Mouse (Mus musculus) cerebellum, adult 9-11 months (tissue): ENCODE data around the gene Rap2a.
A peak's percentile ranks its signal among the peaks of the same experiment; 100 is the strongest.

Source experiments
- DNase-seq: peaks from one replicate; pipeline ENCODE4 v3.0.0; 2022

The Rap2a gene

GRCm38 (mm10) chr14:120500021-120500560 is 21.8 kb downstream of the Rap2a start:
- peak; percentile 53 for DNase-seq

- no peak for DNase-seq
These were observed 22.5 kb downstream of the Rap2a start for GRCm38 (mm10) chr14:120500791-120501190.

- no peak for DNase-seq
These were observed 25.4 kb downstream of the Rap2a start for GRCm38 (mm10) chr14:120503641-120504040.

GRCm38 (mm10) chr14:120504423-120504822 is 26.2 kb downstream of the Rap2a start:
- DNase-seq: no peak

GRCm38 (mm10) chr14:120504928-120505461 is 26.8 kb downstream of the Rap2a start:
- no peak for DNase-seq

GRCm38 (mm10) chr14:120505918-120506317 is 27.7 kb downstream of the Rap2a start:
- no peak for DNase-seq

GRCm38 (mm10) chr14:120507516-120507915 is 29.3 kb downstream of the Rap2a start:
- DNase-seq: no peak

- DNase-seq: no peak
These were observed 30.5 kb downstream of the Rap2a start for GRCm38 (mm10) chr14:120508566-120509365.

- no peak for DNase-seq
These were observed 31.1 kb downstream of the Rap2a start for GRCm38 (mm10) chr14:120509366-120509640.

- DNase-seq: no peak
These were observed 33.6 kb downstream of the Rap2a start for GRCm38 (mm10) chr14:120511821-120512220.

- DNase-seq: no peak
These were observed 36.6 kb downstream of the Rap2a start for GRCm38 (mm10) chr14:120514821-120515271.

- no peak for DNase-seq
These were observed 37.1 kb downstream of the Rap2a start for GRCm38 (mm10) chr14:120515376-120515775.

- DNase-seq: no peak
These were observed 40.5 kb downstream of the Rap2a start for GRCm38 (mm10) chr14:120518706-120519105.

GRCm38 (mm10) chr14:120519921-120520320 is 41.7 kb downstream of the Rap2a start:
- DNase-seq: no peak

- DNase-seq: no peak
These were observed 42.6 kb downstream of the Rap2a start for GRCm38 (mm10) chr14:120520843-120521242.

GRCm38 (mm10) chr14:120523296-120523695 is 45.1 kb downstream of the Rap2a start:
- no peak for DNase-seq

- no peak for DNase-seq
These were observed 47.4 kb downstream of the Rap2a start for GRCm38 (mm10) chr14:120525644-120526043.

GRCm38 (mm10) chr14:120533301-120533700 is 55.1 kb downstream of the Rap2a start:
- DNase-seq: no peak

- no peak for DNase-seq
These were observed 56.6 kb downstream of the Rap2a start for GRCm38 (mm10) chr14:120534841-120535271.

GRCm38 (mm10) chr14:120535446-120535845 is 57.2 kb downstream of the Rap2a start:
- DNase-seq: no peak

- no peak for DNase-seq
These were observed 57.7 kb downstream of the Rap2a start for GRCm38 (mm10) chr14:120535924-120536323.

- DNase-seq: no peak
These were observed 60.9 kb downstream of the Rap2a start for GRCm38 (mm10) chr14:120539128-120539527.

- DNase-seq: no peak
These were observed 61.4 kb downstream of the Rap2a start for GRCm38 (mm10) chr14:120539626-120540025.

GRCm38 (mm10) chr14:120542445-120542844 is 64.2 kb downstream of the Rap2a start:
- no peak for DNase-seq
